Mouse (Mus musculus) MEL-GATA-1-ER (cell line): ENCODE results near the gene Gm49388.

Experiments used
- DNase-seq: peaks from one replicate; pipeline ENCODE4 v3.0.0-alpha.2; 2012; ENCODE audit warnings: low read depth; ENCODE audit errors: extremely low read depth

Gene Gm49388

DNA sequence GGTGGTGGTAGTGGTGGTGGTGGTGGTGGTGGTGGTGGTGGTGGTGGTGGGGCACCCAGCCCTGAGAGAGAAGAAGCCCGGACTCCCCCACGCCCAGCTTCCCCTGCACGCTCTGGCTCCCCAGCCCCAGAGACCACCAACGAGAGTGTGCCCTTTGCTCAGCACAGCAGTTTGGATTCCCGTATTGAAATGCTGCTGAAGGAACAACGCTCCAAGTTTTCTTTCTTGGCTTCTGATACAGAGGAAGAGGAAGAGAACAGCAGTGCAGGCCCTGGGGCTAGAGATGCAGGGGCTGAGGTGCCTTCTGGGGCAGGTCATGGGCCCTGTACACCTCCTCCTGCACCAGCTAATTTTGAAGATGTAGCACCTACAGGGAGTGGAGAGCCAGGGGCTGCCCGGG, at the start of gene Gm49388:
Gene Gm49388, plus strand, starts transcription at position 301 of the 400 bp plus-strand sequence.
- no peak for DNase-seq

DNA sequence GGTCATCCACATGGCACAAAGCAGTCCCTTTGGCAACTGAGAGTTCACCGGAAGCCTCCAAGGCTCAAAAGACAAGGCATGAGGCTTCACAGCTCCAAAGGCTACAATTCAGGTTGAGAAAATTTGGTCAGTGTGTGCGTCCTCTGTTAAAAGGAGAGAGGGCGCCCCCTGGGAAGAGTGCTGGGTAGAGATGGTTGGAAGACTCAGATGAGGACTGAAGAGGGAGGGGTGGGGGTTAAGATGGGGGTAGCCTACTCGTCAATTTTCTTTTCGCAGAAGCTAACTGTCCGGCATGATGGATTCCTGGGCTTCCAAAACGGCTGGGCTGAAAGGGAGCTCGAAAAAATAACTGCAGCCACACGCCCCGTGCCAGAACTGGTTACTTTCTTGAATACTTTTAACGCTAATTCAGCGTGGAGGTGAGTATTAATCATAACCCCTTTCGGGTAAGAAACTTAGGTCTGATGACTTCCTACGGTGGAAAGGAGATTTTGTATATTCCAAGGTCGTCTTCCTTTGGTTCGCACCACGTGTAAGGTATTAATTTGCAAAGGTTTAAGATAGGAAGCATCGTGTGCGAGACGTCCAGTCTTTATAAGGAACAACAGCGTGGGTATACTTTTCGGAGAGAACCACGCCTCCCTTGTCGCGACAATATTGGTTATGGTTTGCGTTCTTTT, 40.9 kb upstream of the Gm49388 start, which contains the start of gene Fbxl19:
Gene Fbxl19, plus strand, starts transcription at position 178 of the 680 bp plus-strand sequence.
- DNase-seq = peak; percentile 60

DNA sequence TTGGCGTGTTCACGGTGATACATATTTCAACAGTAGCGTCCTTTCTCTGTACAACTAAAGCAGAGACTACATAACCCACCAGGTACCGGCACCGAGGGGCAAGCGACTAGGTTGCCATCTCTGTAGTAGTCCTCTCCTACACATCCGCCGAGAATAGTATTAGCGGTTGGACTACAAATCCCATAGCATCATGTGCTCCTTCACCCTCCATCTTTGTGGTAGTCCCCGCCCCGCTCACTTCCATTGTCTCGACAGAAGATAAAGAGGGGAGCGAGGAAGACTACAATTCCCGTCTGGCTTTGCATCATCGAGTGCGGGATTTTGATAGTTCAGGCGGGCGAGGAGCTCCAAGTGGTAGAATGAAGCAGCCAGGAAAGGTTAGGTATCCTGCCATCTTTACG, 40.2 kb upstream of the Gm49388 start:
- peak; percentile 96 for DNase-seq

DNA sequence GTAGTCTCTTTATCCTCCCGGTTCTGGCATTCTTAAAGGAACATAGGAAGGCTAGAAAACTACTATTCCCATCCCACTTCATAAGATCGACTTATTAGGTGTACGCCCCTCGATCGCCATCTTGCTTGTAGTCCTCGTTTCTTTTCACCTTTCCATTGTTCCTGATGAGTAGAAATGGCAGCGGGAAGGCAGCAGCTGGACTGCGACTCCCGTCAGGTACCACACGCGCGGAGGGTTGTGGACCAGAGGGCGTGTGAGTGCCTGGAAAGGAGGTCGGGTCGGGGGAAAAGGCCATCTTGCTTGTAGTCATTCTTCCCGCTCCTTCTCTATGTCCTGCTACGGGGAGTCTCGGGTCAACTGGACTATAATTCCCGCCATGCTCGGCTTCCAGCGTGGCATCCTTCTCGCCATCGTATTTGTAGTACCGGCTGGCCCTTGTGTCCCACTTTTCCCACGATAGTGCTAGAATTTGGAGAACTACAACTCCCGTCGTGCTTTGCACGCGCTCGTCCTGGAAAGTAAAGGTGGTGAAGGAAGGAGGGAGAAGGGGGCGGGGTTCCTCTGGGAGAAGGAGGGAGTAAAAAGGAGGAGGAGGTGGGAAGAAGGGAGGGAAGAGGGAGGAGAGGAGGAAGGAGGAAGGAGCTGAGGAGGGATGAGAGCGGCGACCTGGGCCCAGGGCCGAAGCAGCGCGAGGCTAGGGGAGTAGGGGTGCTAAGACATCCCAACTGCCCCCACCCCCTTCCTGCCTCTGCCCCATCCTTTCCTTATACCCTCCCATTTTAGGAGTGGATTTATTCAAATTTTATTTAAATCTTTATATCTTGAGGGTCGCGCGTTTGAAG, 39.5 kb upstream of the Gm49388 start:
- DNase-seq = peak; percentile 90

DNA sequence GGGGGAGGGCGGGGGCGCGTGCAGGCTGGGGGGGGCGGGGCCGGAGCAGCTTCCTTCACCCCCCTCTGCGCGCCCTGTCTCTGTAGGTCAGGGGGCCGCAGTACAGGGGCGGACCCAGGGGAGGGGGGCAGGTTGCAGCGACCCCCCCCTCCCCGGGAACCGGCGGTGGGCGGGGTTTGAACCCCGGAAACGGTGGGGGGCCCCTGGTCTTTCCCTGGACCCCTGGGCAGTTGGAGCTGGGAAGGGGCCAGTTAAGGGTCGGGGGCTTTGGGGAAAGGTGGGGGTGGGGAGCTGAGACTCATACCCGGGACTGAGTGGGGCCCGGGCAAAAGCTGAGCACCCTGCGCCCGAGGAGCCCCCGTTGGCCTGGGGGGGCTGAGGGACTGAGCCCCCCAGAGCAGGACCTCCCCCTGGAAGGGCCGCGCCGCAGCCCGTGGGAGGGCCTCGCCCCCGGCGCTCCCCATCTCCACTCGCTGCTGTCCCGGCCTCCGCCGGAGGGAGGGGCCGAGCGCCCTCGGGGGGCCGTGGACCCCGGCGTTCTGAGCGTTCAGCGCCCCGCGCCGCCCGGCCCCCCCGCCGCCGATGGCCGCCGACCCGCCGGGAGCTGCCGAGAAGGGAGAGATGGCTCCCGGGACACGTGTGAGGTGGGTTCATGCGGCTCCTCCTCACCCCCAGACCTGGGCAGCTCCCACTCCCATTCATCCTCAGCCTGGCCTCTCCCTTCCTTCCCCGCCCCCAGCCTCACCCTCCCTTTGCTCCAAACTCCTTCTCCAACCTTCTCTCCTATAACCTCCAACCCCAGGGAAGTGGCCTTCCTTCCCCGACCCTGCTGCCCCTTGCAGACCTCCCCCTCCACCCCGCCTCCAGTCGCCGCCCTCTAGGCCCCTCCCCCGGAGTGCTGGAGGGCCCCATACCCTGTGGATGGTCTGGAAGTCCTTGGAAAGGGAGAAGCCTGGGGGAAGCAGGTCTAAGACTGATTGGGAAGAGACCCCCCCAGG, 38.6 kb upstream of the Gm49388 start:
- DNase-seq = no peak

DNA sequence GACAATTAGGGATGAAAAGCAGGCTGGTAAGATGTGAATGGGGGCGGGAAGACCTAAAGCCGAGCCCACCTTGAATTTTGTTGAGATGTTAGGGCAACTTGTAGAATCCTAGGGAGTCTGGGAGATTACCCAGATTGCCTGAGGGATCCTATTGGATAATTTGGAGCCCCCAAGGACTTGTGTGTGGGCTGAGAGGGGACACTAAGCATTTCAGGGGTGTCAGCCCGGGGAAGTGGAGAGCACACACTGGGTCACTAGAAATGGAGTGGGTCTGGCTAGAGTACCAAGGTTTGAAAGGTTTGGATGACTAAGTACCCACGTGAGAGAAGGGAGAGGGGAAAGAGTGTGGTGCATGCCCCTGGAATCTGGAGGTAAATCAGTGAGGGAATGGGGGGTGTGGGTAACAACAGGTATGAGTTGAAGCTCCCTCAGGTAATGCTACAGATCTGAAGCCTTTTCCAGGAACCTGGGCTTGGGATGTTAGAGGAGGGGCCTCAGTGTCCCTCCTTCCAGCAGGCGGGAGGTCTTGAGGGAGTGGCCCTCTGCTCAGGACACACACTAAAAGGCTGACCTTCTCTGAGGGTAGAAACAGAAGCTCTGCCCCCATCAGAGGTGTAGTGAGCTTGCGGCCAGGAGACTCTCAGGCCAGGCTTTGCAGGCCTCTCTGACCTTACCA, 37.7 kb upstream of the Gm49388 start:
- no peak for DNase-seq

DNA sequence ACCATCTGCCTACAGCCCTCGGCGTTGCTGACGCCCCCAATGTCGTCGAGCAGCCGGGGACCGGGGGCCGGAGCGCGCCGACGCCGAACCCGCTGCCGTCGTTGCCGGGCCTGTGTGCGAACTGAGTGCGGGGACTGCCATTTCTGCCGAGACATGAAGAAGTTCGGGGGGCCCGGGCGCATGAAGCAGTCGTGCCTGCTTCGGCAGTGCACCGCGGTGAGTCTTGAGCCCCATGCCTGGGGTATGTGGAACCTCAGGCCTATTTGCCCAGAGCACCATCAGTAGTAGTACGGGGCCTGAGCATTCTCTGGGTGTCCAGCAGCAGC, 37.2 kb upstream of the Gm49388 start:
- no peak for DNase-seq

DNA sequence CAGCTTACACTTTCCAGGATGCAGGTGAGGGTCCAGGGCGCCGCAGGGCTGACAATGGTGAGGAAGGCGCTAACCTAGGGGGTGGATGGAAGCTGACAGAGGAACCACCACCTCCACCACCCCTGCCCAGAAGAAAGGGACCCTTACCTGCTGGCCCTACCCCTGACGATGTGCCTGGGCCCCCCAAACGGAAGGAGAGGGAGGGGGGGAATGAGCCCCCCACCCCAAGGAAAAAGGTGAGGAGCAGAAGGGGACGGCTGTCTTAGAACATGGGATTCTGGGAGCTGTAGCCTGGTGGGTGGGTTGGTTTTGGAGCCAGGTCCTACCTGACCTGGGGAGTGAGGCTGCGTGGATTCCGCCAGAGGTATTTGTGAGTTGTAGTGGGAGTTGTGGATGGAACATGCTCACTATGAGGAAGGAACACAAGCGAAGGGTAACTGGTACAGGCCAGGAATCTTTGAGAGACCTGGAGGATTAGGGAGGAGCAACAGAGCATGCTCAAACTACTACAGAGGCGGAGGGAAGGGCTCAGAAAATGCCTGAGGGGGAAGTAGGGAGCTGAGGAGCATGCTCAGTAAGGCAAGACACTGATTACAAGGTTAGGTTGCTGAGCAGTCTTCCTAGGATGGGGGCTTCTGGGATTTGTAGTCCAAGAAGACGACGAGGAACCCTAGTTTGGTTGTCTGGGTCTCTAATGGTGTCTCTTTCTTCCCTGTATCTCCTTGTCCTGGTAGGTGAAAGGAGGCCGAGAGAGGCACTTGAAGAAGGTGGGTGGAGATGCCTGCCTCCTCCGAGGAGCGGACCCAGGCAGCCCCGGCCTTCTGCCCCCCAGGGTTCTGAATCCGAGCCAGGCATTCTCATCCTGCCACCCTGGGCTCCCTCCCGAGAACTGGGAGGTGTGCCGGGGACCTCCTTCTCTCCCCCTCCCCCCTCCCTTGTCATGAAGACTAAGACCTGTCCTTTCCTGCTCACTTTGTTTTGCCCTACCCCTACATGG, 35.0 kb upstream of the Gm49388 start:
- no peak for DNase-seq

DNA sequence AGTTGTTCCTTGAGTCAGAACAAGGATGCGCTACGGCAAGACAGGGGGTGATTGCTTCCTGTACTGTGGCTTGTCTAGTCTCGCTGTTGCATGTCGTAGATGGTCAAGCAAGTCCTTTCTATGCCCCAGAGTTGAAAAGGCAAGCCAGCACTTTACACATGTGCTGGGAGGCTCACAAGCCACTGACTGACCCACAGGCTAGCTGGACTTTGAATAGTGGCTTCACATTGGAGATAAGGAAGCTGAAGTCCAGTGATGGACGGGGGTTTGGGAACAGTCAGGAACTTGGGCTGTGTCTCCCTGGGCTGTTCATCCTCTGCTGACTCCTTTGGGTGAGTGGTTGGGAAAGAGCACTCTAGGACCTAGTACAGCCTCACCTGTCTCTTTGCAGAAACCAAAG, 33.8 kb upstream of the Gm49388 start:
- no peak for DNase-seq

DNA sequence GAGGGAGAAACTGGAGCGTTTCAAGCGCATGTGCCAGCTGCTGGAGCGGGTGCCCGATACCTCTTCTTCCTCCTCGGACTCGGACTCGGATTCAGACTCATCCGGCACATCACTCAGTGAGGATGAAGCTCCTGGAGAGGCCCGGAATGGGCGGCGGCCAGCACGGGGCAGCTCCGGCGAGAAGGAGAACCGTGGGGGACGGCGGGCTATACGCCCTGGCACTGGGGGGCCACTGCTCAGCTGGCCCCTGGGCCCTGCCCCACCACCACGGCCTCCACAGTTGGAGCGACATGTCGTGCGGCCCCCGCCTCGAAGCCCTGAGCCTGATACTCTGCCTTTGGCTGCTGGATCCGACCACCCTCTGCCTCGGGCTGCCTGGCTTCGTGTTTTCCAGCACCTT, 33.3 kb upstream of the Gm49388 start:
- no peak for DNase-seq

DNA sequence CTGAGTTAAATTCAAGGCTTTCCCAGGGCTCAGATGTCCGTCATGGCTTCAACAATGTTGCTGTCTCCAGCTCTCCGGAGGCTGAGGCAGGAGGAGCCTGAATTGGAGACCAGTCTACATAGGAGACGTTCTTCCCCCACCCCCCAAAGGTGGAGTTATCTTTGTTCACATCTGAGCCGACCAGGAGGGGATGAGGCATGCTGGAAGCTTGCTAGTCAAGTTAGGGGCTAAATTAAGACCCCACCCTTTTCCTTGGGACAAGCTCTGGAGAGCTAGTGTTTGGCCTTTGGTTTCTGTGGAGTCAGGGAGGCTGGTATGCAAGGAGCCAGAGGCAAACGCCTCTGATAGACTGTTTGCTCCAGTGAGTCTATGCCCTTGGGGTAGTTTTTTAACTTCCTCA, 32.2 kb upstream of the Gm49388 start:
- DNase-seq = no peak

DNA sequence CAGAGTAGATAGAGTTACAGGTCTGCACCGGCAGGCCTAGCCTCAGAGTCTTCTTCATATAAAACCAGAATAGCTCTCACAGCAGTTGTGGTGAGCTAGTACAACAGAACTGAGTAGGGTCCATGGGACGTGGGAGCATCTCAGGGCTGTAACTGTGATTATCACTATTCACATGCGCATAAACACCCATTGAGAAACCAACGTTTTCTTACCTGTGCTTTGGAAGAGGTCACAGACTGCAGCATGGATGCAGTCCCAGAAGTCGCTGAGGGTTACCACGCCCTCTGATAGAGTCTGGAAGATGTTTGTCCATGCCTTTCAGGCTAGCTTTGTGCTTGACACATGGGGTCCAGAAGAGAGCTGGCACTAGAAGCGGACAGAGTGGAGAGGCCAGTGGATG, 31.7 kb upstream of the Gm49388 start:
- no peak for DNase-seq

DNA sequence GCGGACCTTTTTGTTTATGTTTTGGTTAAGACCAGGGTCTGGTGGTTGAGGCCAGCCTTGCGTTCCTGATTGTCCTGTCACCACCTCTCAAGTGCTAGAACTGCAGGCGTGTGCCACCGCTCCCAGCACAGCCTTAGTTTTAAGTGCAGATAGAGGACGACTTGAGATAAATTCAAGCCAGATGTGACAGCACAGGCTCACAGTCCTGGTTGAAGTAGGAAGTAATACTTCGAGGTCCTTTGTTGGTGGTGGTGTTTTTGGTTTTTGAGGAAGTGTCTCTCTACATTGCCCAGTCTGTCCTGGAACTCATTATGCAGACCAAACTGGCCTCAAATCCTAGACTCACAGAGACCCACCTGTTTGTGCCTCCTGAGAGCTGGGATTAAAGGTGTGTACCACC, 25.7 kb upstream of the Gm49388 start:
- DNase-seq = peak; percentile 77

DNA sequence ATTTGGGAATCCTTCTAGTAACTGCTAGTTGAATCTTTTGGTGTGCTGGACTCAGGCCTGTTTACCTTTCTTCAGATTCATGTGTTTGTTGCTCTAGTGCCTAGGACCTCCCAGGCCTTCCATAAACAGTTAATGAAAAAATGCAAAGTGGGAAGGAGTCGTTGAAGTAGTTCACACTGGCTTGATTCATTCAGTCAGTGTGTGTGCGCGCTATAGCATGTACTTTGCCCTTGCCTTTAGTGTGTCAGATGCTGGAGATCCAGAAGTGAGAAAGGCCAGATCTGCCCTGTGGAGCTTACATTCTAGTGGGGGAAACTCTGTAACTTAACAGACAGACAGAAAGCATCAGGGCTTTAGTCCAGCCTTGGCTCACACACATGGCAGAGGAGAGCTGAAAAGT, 24.9 kb upstream of the Gm49388 start:
- DNase-seq = no peak

DNA sequence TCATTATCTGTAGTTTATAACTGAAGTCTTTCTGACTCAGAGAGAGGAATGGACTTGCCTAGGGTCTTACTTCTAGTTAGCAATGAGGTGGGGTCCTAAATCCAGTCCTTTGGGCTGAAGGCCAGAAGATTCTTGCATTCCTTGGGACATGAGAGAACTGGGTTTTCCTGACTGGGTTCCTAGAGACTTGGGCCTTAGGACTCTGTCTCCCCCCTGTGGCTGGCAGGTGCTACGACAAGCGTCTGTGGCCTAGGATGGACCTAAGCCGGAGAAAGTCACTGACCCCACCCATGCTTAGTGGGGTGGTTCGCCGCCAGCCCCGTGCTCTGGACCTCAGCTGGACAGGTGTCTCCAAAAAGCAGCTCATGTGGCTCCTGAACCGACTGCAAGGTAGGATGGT, 24.4 kb upstream of the Gm49388 start:
- no peak for DNase-seq

DNA sequence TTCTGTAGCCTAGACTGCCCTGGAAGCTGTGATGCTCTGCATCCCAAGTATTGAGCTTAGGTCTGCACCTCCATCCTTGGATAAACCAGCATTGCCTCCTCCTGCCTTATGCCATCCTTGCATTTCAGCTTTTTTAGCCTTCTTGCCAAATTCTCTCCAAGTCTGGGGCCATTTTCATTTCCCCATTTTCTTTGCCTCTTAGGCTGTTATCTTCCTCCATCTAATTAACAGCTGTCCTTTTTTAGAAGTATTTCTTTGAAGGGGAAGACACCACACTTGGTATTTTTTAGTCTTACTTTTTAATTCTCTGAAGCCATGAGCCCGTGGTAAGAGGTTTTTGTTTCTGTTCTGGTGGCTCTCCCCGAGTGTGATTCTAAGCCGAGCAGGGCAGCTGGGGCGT, 21.8 kb upstream of the Gm49388 start:
- DNase-seq = no peak

DNA sequence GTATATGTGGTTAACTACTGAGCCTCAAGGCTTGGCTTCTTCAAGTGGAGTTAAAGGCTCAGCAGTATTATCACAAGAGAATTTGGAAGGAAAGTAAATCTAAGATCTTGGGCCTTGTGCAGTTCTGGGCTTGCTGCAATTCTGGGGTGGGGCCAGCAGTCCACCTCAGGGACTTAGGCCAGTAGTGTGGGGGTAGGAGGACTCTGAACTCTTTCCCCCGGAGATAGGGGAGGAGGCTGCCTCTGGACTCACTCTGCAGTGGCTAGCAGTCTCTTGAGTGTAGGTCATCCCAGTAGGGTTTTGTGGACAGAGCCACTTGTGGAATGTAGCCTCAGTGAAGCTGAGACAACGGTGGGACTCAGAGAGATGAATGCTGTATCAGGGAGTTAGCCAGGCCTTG, 19.7 kb upstream of the Gm49388 start:
- no peak for DNase-seq

DNA sequence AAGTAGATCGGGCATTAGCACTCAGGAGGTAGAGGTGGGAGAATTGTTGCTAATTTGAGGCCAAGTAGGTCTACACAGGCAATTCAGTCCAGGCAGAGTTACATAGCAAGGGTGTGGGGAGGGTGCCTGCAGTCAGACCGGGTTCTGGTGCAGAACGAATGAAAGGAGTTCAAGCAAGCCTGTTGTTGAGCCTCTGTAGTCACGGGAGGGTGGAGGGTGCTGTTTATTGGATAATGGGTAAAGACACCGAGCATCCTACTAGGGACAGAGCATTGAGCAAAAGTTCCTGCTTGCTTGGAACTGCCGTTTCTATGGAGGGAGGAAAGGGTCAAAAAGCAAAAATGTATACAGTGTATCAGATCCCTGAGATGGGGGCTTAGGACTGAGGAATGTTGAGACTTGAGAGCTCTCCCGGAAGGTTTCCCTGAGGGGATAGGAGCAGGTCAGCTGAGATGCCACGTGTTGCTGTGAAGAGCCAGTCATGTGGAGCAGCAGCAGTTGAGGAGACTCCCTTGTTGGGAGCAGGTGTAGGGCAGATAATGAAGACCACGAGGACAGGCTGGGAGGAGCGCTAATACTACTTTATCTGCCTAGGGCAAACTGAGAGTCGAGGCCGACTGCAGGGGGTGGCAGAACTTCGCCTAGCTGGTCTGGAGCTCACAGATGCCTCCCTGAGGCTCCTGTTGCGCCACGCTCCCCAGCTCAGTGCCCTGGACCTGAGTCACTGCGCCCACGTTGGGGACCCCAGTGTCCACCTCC, 18.4 kb upstream of the Gm49388 start:
- peak; percentile 94 for DNase-seq

DNA sequence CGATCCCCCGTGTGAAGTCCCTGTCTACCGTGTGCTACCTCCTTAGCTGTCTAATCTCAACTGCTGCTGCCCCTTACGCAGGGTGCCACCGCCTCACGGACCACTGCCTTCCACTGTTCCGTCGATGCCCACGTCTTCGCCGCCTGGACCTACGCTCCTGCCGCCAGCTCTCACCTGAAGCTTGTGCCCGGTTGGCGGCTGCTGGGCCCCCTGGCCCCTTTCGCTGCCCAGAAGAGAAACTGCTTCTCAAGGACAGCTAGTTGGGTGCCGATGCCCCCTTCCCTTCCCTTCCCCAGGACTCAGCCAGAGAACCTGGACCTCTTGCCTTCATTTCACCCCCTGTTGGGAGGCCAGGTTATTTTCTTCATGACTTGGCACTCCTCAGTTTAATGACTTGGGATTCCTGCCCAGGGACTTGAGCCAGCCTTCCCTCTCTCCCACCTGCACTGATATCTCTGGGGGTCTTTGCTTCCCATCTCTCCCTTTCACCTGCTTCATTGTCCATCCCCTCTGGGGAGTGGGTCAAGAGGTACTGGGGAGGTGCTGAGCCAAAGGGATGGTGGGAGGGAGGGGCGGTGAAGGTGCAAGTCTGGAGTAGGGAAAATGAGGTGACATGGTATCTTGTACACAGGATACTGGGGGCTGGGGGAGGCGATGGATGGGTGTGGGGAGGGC, 17.6 kb upstream of the Gm49388 start:
- no peak for DNase-seq
